Mouse (Mus musculus) cerebellum, adult 2 months (tissue): ENCODE results near the gene Iqca.

Experiments used
- CTCF ChIP-seq: fragments of 200-500 bp; IDR thresholded peaks from 2 replicates; pipeline ENCODE4 v1.5.1; 2011; ENCODE audit warnings: low read depth, mild to moderate bottlenecking, control low read depth, low read length, moderate library complexity, borderline replicate concordance; ENCODE audit not compliant: insufficient read depth
- POLR2A ChIP-seq: fragments of 200-500 bp; IDR thresholded peaks from 2 replicates; pipeline ENCODE4 v1.6.1; 2011; ENCODE audit warnings: low read length, control low read depth, borderline replicate concordance; ENCODE audit not compliant: insufficient read depth

DNA sequence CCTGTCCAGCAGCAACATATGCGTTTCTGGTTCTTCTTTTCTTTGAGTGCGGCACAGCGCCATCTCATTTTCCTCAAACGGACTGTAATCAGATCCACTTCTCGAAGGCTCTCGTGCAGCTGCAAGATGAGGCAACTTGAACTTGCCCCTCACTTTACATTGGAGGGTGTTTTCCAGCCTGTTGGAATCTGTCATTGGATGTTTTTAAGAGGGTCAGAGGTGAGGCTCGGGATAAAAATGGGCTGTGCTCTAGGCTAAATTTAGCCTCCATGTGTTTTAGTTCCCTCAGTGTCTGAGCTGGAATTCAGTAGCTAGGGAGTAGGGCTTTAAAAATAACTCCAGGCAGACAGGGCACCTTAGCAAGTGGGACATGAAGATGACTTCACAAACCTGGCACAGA lies 155.1 kb downstream of the Iqca start:
- TF ChIP-seq POLR2A (no peak), CTCF (no peak)
